Mouse (Mus musculus) midbrain, postnatal 0 days (tissue): ENCODE measurements around the gene Vpreb3. TPM values are rescaled to one million over a fixed set of nuclear protein-coding genes. Genes with fewer than 3 reads are reported as not detected.

Experiments used
- ATAC-seq: fragments of 200-750 bp; cut with Nextera tagmentation; 2 replicates; pipeline ENCODE4 v1.8.0; 2017; ENCODE audit warnings: moderate number of reproducible peaks, mild to moderate bottlenecking, moderate TSS enrichment, moderate library complexity; ENCODE audit not compliant: low FRiP score
- DNase-seq: peaks from one replicate; pipeline ENCODE4 v3.0.0-alpha.2; 2015; ENCODE audit warnings: low spot score
- H3K27ac ChIP-seq: fragments of 300-500 bp; sonication (generic); 2 replicates; pipeline ENCODE4 v1.5.1; 2014; ENCODE audit warnings: low read depth, mild to moderate bottlenecking, low read length, mixed read lengths
- H3K27me3 ChIP-seq: fragments of 300-500 bp; sonication (generic); 2 replicates; pipeline ENCODE4 v1.6.1; 2014; ENCODE audit warnings: low read length, control low read depth, mixed read lengths; ENCODE audit not compliant: insufficient read depth
- H3K36me3 ChIP-seq: fragments of 300-500 bp; sonication (generic); 2 replicates; pipeline ENCODE4 v1.6.1; 2014; ENCODE audit warnings: low read length, control low read depth, mixed read lengths; ENCODE audit not compliant: insufficient read depth
- H3K4me1 ChIP-seq: fragments of 300-500 bp; sonication (generic); 2 replicates; pipeline ENCODE4 v1.6.1; 2014; ENCODE audit warnings: mild to moderate bottlenecking, control low read depth, antibody characterized with exemption, low read length, mixed read lengths; ENCODE audit not compliant: insufficient read depth
- H3K4me2 ChIP-seq: fragments of 300-500 bp; sonication (generic); 2 replicates; pipeline ENCODE4 v1.6.1; 2014; ENCODE audit warnings: low read depth, mild to moderate bottlenecking, low read length, mixed read lengths; ENCODE audit not compliant: poor library complexity, severe bottlenecking
- H3K4me3 ChIP-seq: fragments of 300-500 bp; sonication (generic); 2 replicates; pipeline ENCODE4 v1.5.1; 2014; ENCODE audit warnings: low read depth, mild to moderate bottlenecking, low read length, moderate library complexity
- H3K9ac ChIP-seq: fragments of 300-500 bp; sonication (generic); replicated peaks from 2 replicates; pipeline ENCODE4 v1.6.1; 2014; ENCODE audit warnings: mild to moderate bottlenecking, low read length, moderate library complexity, mixed read lengths; ENCODE audit not compliant: poor library complexity, severe bottlenecking
- H3K9me3 ChIP-seq: fragments of 300-500 bp; sonication (generic); 2 replicates; pipeline ENCODE4 v1.6.1; 2016; ENCODE audit warnings: low read length, control low read depth
- CTCF ChIP-seq: IDR thresholded peaks from 2 replicates; pipeline ENCODE4 v1.5.1; 2016; ENCODE audit warnings: antibody characterized with exemption, mild to moderate bottlenecking
- WGBS: fragments of 180-500 bp; shearing (Covaris S2); extraction: QIAGEN DNeasy Blood & Tissue Kit; methylation state at CpG from one replicate; pipeline ENCODE4 v1.1.7; 2014; 5-methylcytosine and 5-hydroxymethylcytosine counted together
- polyA plus RNA-seq: library from polyadenylated mRNA; unstranded; fragments of >200 nt; fragmentation: Nextera tagmentation; extraction: Ambion mirVana; gene quantifications from 2 replicates; pipeline ENCODE4 v1.2.1, GENCODE M21; 2015
- total RNA-seq: library from RNA; depleted of rRNA; stranded (reverse); fragments of >200 nt; gene quantifications from 2 replicates; pipeline ENCODE4 v1.2.3, GENCODE M21; 2014

The Vpreb3 gene
- total and polyA plus RNA-seq, 2 experiments from 2014 or later = 0.72 TPM; not detected in 1

DNA sequence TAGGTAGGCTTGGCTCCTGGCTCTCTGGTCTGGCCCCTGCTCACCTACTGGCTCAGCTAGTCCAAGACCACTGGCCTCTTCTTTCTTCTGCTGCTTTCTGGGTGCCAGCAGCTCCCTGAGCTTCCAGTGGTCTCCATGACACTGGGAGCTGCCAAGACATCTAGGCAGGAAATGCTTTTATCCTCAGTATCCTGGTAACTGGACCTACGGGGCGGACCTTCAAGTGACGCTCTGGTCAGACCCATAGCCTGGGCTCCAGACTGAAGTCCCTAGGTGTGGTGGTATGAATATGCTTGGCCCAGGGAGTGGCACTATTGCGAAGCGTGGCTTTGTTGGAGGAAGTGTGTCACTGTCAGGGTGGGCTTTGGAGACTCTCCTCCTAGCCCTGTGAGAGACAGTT lies 2.3 kb upstream of the Vpreb3 start, which contains the start of gene Gm867:
TSS of gene Gm867 (minus strand) at position 153 of the 400 bp plus-strand sequence.
- H3K4me3 ChIP-seq = no peak within 1 kb of the TSS
- ATAC-seq (no peak), DNase-seq (no peak)
- no peak for TF ChIP-seq CTCF
- no peaks in the 10 kb centered on the region for H3K27me3 ChIP-seq
- H3K4me2 ChIP-seq = no peak within 1 kb of the TSS
- H3K27ac ChIP-seq = no peak within 1 kb of the TSS
- H3K9ac ChIP-seq = no peak within 1 kb of the TSS
- 70% methylated on average over 5 of the region's 5 CpGs for WGBS
- H3K9me3 ChIP-seq = no peaks in the 10 kb centered on the region
- H3K36me3 ChIP-seq = no peaks in the 10 kb centered on the region
- no peaks in the 10 kb centered on the region for H3K4me1 ChIP-seq

DNA sequence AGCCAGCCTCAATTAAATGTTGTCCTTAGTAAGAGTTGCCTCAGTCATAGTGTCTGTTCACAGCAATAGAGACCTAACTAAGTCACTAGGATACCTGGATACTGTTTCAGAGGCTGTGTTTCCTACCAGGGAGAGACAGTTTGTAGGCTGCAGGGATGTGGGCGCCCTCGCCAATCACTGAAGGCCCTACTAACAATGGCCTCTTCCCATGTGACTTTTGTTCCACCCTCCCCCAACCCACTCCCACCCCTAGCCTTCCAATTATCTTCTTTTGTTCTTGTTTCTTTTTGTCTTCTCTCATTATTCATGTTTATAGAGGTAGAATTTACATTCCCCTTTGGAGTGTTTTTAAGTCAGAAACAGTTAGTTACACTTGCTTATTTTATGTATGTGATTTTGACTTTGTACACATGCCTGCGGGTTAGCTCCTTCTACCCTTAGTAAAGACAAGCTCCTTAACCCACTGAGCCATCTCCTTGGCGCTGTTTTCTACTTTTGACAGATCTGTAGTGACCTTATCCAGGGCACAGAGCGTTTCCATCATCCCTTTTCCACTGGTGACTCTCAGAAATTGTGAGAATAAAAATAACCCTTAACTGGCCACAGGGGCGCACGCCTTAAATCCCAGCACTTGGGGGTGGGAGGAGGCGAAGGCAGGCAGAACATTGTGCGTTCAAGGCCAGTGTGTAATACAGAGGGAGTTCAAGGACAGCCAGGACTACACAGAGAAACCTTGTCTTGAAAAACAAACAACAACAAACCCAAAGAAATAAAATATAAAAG lies 1.6 kb upstream of the Vpreb3 start:
- no peak overlapping the region for H3K27ac ChIP-seq
- WGBS = 69% methylated on average over 9 of the region's 9 CpGs
- ATAC-seq = no peak
- DNase-seq = no peak
- H3K4me1 ChIP-seq = no peaks in the 10 kb centered on the region
- H3K4me3 ChIP-seq = no peak overlapping the region
- H3K9ac ChIP-seq = no peak overlapping the region
- no peaks in the 10 kb centered on the region for H3K27me3 ChIP-seq
- no peak for TF ChIP-seq CTCF
- H3K9me3 ChIP-seq = no peaks in the 10 kb centered on the region
- H3K4me2 ChIP-seq = no peak overlapping the region
- no peaks in the 10 kb centered on the region for H3K36me3 ChIP-seq

DNA sequence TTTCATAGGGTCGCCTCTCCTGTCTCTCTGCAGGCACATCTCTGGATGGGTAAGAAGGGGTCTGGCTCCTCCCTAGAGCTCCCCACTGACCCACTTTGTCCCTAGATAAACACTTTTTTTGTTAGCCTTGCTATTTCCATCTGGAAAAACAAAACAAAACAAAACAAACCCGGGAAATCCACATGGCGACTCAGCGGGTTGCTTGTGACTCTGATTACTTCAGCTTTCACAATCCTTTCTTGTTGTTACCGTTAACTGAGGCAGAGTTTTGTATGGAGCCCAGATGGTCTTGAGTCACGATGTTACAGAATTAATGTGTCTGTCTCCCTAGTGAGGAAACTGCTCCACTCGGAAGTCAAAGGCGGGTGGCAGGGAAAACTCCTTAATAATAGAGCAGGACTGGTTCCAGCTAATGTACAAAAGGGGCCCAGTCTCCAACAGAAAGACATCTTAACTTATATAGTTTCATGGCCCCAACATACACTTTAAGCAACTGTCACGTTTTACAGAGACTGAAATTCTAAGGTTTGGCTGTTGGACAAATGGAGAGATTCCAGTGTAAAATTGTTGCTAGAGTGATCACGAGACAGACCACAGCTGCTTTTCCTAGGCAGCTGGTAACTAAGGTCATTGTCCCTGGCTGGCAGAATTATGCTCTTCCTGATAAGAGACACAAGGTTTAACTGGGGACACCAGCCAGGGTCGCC lies 1.4 kb downstream of the Vpreb3 start:
- Histone ChIP-seq H3K27me3 (no peaks in the 10 kb centered on the region), H3K27ac (no peak overlapping the region), H3K36me3 (no peaks in the 10 kb centered on the region), H3K4me2 (no peak overlapping the region), H3K4me3 (no peak overlapping the region), H3K4me1 (no peaks in the 10 kb centered on the region), H3K9me3 (no peaks in the 10 kb centered on the region), H3K9ac (no peak overlapping the region)
- no peak for ATAC-seq
- 26% methylated on average over 11 of the region's 11 CpGs for WGBS
- TF ChIP-seq CTCF = no peak
- peak; percentile 43 for DNase-seq

DNA sequence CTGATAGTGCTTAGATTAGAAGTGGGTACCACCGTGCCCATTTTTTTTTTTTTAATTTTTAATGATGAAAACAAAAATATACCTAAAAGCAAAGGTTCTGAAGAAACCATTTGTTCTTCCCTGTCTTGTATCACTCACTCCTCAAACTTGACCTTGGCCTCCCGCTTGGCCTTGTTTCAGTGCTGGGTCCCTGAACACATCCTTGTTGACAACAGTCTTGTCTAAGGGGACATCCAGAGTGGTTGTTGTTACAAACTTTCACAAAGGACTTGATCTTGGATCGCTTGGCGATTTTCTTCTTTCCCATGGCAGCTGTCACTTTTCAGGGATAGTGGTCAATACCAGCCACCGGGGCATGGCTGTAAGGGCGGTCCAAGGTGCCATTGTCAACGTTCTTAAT lies 2.4 kb downstream of the Vpreb3 start:
- Histone ChIP-seq H3K36me3 (no peaks in the 10 kb centered on the region), H3K4me3 (no peak overlapping the region), H3K4me1 (no peaks in the 10 kb centered on the region), H3K4me2 (no peak overlapping the region), H3K27me3 (no peaks in the 10 kb centered on the region), H3K27ac (no peak overlapping the region), H3K9ac (no peak overlapping the region), H3K9me3 (no peaks in the 10 kb centered on the region)
- 93% methylated on average over 7 of the region's 7 CpGs for whole genome bisulfite sequencing
- DNase-seq (no peak), ATAC-seq (no peak)
- no peak for TF ChIP-seq CTCF

DNA sequence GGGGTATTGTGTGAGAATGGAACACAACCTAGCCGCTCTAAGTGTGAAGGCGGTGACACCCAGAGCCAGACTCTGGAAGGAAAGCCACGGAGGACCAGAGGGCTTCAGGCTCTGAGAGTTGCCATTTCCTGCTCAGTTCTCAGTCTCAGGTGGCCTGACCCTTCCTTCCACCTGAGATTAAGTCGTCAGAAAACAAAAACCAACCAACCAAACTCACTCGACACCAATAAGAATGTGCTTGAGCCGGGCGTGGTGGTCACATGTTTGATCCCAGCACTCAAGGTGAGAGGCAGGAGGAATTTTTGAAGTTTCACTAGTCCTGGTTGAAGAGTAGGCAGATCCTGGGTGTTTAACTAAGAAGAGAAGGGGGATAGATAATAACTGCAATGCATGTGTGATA lies 3.0 kb downstream of the Vpreb3 start:
- no peak for DNase-seq
- TF ChIP-seq CTCF = no peak
- no peak overlapping the region for H3K27ac ChIP-seq
- H3K4me3 ChIP-seq = no peak overlapping the region
- no peak overlapping the region for H3K9ac ChIP-seq
- no peak for ATAC-seq
- H3K27me3 ChIP-seq = no peaks in the 10 kb centered on the region
- peaks cover 2% of the 10 kb centered on the region; the same call in 1 of the 2 replicates for H3K4me1 ChIP-seq
- no peaks in the 10 kb centered on the region for H3K9me3 ChIP-seq
- no peak overlapping the region for H3K4me2 ChIP-seq
- H3K36me3 ChIP-seq = no peaks in the 10 kb centered on the region
- 78% methylated on average over 7 of the region's 7 CpGs for WGBS

DNA sequence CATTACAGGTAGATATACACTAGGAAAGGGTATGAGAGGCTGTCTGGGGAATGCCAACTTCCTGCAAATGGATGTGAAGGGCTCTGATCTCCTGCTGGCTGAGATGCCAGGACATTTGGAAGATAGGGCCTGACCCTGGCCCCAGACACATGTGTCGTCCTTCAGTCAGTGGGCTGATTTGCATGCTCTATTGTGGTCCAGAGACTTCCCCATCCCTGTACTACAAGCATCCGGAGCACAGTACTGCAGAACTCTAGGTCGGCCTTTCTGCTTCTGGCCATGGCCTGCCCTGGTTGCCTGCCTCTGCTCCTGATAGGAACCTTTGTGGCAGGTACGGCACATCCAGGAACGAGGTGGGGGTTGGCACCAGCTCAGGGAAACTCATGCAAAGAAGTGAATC lies 5.2 kb downstream of the Vpreb3 start:
- Histone ChIP-seq H3K27me3 (0 out of 2 replicates have a peak, but pooled peaks cover 3% of the 10 kb centered on the region), H3K36me3 (no peaks in the 10 kb centered on the region), H3K4me3 (no peak overlapping the region), H3K4me1 (peaks cover 5% of the 10 kb centered on the region; the same call in 1 of the 2 replicates), H3K27ac (no peak overlapping the region), H3K4me2 (no peak overlapping the region), H3K9ac (no peak overlapping the region), H3K9me3 (no peaks in the 10 kb centered on the region)
- no peak for DNase-seq
- TF ChIP-seq CTCF = no peak
- 72% methylated on average over 5 of the region's 5 CpGs for WGBS
- no peak for ATAC-seq
